Mouse (Mus musculus) heart, adult 2 months (tissue): ENCODE data around the gene Qsox1. TPM values are rescaled to one million over a fixed set of nuclear protein-coding genes. Genes with fewer than 3 reads are reported as not detected.

Experiments
- DNase-seq, 2 experiments: peaks; one replicate each; pipeline ENCODE4 v3.0.0; 2021
- H3K27ac ChIP-seq: fragments of 200-600 bp; 2 replicates; pipeline ENCODE4 v1.8.1; 2022
- H3K27me3 ChIP-seq: fragments of 200-500 bp; 2 replicates; pipeline ENCODE4 v1.6.1; 2012; ENCODE audit warnings: mild to moderate bottlenecking, low read length, inconsistent platforms, mixed read lengths; ENCODE audit not compliant: control insufficient read depth, insufficient read depth
- H3K36me3 ChIP-seq: fragments of 200-500 bp; 2 replicates; pipeline ENCODE4 v1.6.1; 2012; ENCODE audit warnings: low read length, inconsistent platforms; ENCODE audit not compliant: control insufficient read depth, insufficient read depth
- H3K4me1 ChIP-seq: fragments of 200-500 bp; 2 replicates; pipeline ENCODE4 v1.6.1; 2011; ENCODE audit warnings: low read length; ENCODE audit not compliant: control insufficient read depth, insufficient read depth
- H3K4me3 ChIP-seq: fragments of 200-600 bp; 2 replicates; pipeline ENCODE4 v1.8.1; 2022
- H3K79me2 ChIP-seq: fragments of 200-500 bp; replicated peaks from 2 replicates; pipeline ENCODE4 v1.6.1; 2012; ENCODE audit warnings: mild to moderate bottlenecking, inconsistent platforms, low read length, moderate library complexity, mixed read lengths; ENCODE audit not compliant: control insufficient read depth, insufficient read depth
- H3K9ac ChIP-seq: fragments of 200-500 bp; 2 replicates; pipeline ENCODE4 v1.6.1; 2012; ENCODE audit warnings: low read depth, mild to moderate bottlenecking, control low read depth, inconsistent platforms, low read length, mixed read lengths
- CTCF ChIP-seq: fragments of 200-600 bp; IDR thresholded peaks from 2 replicates; pipeline ENCODE4 v1.8.1; 2022; ENCODE audit warnings: antibody characterized with exemption, mild to moderate bottlenecking, moderate library complexity
- EP300 ChIP-seq: fragments of 200-500 bp; IDR thresholded peaks from 2 replicates; pipeline ENCODE4 v1.6.1; 2011; ENCODE audit warnings: low read depth, low read length, control low read depth; ENCODE audit not compliant: insufficient read depth
- POLR2A ChIP-seq: fragments of 200-500 bp; IDR thresholded peaks from 2 replicates; pipeline ENCODE4 v1.6.1; 2011; ENCODE audit warnings: mild to moderate bottlenecking, low read depth, low read length, control low read depth; ENCODE audit not compliant: insufficient read depth
- WGBS: fragments of 180-500 bp; shearing (Covaris S2); methylation state at CpG from one replicate; pipeline ENCODE4 v1.1.7; 2018; 5-methylcytosine and 5-hydroxymethylcytosine counted together
- intact Hi-C: fragments of 180-260 bp; cut with DNase I; formaldehyde crosslinking; loops from one replicate; pipeline ENCODE4 v1.15.1; 2025
- polyA plus RNA-seq: library from polyadenylated mRNA; depleted of rRNA; stranded (reverse); fragments of >200 nt; gene quantifications from 2 replicates; pipeline ENCODE4 v1.2.3, GENCODE M21; 2012
- total RNA-seq, 2 experiments: library from RNA; stranded (reverse); gene quantifications; 2 replicates each; pipeline ENCODE4 v1.2.3; 2021

Gene Qsox1
- total and polyA plus RNA-seq, 3 experiments = 33.3 to 48.6 (median 35.9) TPM

DNA sequence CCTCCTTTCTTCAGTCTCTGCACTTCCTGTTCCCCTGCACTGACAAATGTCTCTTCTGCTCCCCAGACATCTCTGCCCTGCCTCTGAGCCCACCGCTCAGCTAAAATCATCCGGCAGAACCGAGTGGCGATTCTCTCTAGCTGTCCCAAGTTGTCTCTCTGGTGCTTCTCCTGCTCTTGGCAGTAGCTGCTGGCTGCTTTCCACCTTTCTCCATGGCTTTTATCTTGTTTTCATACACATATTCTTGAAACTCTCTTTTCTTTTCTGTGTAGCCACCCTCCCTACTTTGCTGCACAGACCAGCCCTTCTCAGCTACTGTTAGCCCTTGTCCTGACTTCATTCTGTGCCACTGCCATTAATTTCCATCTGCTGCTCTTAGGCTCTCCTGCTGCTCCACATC lies 15.3 kb downstream of the Qsox1 start:
- TF ChIP-seq CTCF = no peak
- TF ChIP-seq EP300 = no peak
- no peak for TF ChIP-seq POLR2A
- 31% methylated on average over 4 of the region's 4 CpGs for WGBS
- intact Hi-C loops = loop anchor here (5.0 kb wide), 1 partner anchor 45 kb away; no protein-coding TSS in a partner anchor
- no peak overlapping the region for H3K9ac ChIP-seq
- no peaks in the 10 kb centered on the region for H3K27me3 ChIP-seq
- H3K4me3 ChIP-seq = no peak overlapping the region
- H3K27ac ChIP-seq = no peak overlapping the region
- no peaks in the 10 kb centered on the region for H3K36me3 ChIP-seq
- DNase-seq = no peak
- 0 out of 2 replicates have a peak, but pooled peaks cover 2% of the 10 kb centered on the region for H3K79me2 ChIP-seq
- peaks cover 3% of the 10 kb centered on the region for H3K4me1 ChIP-seq

DNA sequence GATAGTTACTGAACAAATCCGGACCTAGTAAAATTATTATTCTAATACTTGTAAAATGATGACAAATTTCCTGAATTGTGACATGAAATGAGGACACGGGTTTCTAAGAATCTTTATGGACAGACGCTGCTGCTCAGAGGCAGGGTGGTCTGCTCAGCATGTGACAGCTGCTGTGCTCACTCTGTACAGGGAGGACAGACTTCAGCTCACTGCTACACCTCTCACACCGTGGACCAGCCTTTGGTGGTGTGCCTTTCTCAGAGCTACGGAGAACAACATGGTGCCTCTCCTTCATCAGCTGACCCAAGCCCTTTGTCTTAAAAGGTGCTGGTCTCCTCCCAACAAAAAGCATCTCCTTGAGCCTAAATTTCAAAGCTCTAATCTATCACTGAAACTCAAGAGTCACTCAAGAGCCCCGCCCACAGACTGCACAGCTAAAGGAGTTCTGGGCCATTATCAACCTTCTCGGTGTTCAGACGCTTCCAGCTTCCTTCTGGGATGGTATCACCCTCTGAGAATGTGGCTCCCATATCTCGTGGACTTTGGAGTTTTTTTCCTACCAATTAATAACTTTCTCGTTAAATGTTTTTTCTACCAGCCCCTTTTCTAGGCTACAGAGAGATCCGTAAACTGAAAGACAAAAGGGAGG lies 15.8 kb downstream of the Qsox1 start:
- Histone ChIP-seq H3K9ac (no peak overlapping the region), H3K27me3 (no peaks in the 10 kb centered on the region), H3K27ac (no peak overlapping the region), H3K4me3 (no peak overlapping the region), H3K4me1 (peaks cover 3% of the 10 kb centered on the region), H3K36me3 (no peaks in the 10 kb centered on the region), H3K79me2 (0 out of 2 replicates have a peak, but pooled peaks cover 2% of the 10 kb centered on the region)
- WGBS = 59% methylated on average over 11 of the region's 11 CpGs
- intact Hi-C loops = loop anchor here (5.0 kb wide), 1 partner anchor 45 kb away; no protein-coding TSS in a partner anchor
- no peak for DNase-seq
- TF ChIP-seq EP300 (no peak), POLR2A (no peak), CTCF (no peak)

DNA sequence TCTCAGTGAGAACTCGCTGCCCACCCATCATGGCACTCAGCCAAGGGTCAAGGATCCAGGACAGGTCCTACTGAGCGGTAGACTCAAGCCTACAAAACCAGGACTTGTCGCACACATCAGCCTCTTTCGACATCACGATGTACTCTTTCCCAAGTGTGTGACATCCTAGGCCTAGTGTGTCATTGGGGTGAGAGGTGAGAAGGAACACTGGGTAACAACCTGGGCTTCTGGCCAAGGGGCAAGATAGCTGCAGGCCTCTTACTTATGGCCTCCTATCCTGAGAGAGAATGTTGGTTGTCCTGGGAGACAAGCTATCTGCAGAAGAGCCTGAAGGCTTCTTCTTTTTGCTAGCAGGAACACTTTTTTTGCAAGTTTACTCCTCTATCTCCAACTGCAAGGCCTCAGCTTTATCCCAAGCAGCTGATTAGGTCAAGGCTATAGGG lies 16.9 kb downstream of the Qsox1 start:
- no peak overlapping the region for H3K27ac ChIP-seq
- no peaks in the 10 kb centered on the region for H3K27me3 ChIP-seq
- peaks cover 3% of the 10 kb centered on the region for H3K4me1 ChIP-seq
- H3K36me3 ChIP-seq = no peaks in the 10 kb centered on the region
- TF ChIP-seq EP300 = no peak
- no peak for TF ChIP-seq CTCF
- TF ChIP-seq POLR2A = no peak
- no peaks in the 10 kb centered on the region for H3K79me2 ChIP-seq
- DNase-seq = peak in 1 of 2 experiments; percentile 17
- H3K4me3 ChIP-seq = no peak overlapping the region
- intact Hi-C loops = loop anchor here (5.0 kb wide), 1 partner anchor 46 kb away; no protein-coding TSS in a partner anchor
- 72% methylated on average over 5 of the region's 5 CpGs for WGBS
- no peak overlapping the region for H3K9ac ChIP-seq

DNA sequence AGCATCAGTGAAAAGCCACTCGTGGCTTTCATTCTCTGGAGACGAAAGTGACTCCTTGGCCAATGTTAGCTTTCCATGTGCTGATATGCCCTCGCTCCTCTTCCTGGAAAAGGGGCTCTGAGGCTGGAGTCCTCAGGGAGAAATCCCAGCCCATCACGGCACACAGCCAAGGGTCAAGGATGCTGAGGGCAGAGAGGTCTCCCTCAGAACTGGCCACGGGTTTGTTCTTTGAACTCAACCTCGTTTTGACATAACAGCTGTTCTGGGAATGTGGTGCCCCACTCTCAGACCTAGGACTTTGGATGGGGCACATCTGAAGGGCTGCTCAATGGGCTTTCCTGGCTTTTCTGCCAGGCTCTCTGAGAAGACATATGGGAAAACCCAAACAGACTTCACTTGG lies 17.8 kb downstream of the Qsox1 start:
- DNase-seq = no peak
- H3K27ac ChIP-seq = no peak overlapping the region
- no peaks in the 10 kb centered on the region for H3K27me3 ChIP-seq
- no peaks in the 10 kb centered on the region for H3K36me3 ChIP-seq
- peaks cover 3% of the 10 kb centered on the region for H3K4me1 ChIP-seq
- intact Hi-C loops = loop anchor here (5.0 kb wide), 2 partner anchors 47 to 67 kb away; no protein-coding TSS in a partner anchor
- 85% methylated on average over 6 of the region's 6 CpGs for WGBS
- H3K4me3 ChIP-seq = no peak overlapping the region
- no peak for TF ChIP-seq EP300
- TF ChIP-seq POLR2A = no peak
- no peak for TF ChIP-seq CTCF
- no peak overlapping the region for H3K9ac ChIP-seq
- no peaks in the 10 kb centered on the region for H3K79me2 ChIP-seq

DNA sequence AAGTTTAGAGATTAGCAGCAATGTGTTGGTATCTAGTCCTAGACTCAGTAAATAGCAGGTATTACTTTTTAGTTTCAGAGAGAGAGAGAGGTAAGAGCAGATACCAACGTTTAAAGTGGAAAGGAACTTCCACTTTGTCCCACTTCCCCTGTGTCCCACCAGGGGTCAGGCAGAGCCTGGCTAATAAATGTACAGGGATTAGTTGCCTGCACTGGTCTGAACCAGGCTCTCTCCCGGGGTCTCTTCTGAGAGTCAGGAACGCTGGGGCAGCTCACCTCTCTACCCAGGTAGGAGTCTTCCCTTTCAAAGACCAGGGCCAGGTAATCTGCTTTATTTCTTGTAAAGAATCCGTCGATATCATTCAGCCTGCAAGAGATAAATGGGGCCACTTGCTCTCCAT lies 20.8 kb downstream of the Qsox1 start:
- no peaks in the 10 kb centered on the region for H3K36me3 ChIP-seq
- 58% methylated on average over 5 of the region's 5 CpGs for WGBS
- no peak overlapping the region for H3K9ac ChIP-seq
- TF ChIP-seq EP300 (no peak), CTCF (peak; percentile 57), POLR2A (no peak)
- H3K79me2 ChIP-seq = no peaks in the 10 kb centered on the region
- H3K4me1 ChIP-seq = peaks cover 2% of the 10 kb centered on the region
- intact Hi-C loops = loop anchor here (5.0 kb wide), 1 partner anchor 70 kb away; no protein-coding TSS in a partner anchor
- no peak overlapping the region for H3K4me3 ChIP-seq
- H3K27ac ChIP-seq = no peak overlapping the region
- no peak for DNase-seq
- H3K27me3 ChIP-seq = no peaks in the 10 kb centered on the region

DNA sequence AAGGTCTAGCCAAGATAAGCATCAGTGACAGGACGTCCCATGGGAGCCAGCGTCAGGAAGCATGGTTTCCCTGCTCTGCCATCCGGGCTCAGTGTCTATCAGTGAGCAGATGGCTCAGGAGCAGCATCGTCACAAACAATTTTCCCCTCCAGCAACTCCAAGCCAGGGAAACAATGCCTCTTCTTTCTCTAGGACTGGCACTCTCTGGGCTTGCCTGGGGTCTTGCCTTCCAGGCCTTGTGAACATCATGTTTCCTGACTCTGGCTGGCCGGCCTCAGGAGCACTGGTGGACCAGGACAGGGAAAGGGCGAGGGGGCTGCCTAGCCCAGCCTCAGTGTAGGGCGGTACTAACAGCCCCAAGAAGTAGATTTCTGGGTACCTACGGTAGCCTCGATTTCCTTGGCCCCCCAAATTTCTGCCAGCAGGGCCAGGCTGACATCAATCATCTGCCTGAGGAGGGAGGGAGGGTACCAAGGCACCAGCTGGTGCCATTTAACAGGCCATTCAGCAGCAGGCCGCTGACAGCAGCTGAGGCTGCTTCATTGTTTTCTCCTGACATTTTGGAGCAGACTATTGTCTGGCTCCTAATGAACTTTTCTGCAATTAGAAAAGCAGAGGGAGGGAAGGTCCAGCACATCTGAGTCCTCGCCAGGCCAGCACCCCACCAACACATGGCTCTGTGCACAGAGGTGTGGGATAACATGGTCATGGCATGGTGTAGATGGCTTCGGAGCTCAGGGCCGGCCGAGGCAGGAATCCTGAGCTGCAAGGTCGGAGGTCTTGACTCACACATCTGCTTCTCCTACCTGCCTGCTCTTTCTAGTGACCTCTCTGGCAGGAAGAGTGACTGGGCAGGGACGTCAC lies 22.3 kb downstream of the Qsox1 start:
- no peaks in the 10 kb centered on the region for H3K4me1 ChIP-seq
- 79% methylated on average over 16 of the region's 16 CpGs for WGBS
- intact Hi-C loops = loop anchor here (5.0 kb wide), 1 partner anchor 72 kb away; no protein-coding TSS in a partner anchor
- H3K27me3 ChIP-seq = no peaks in the 10 kb centered on the region
- H3K9ac ChIP-seq = no peak overlapping the region
- H3K27ac ChIP-seq = no peak overlapping the region
- no peaks in the 10 kb centered on the region for H3K79me2 ChIP-seq
- TF ChIP-seq POLR2A (no peak), CTCF (no peak), EP300 (no peak)
- DNase-seq = no peak
- H3K36me3 ChIP-seq = no peaks in the 10 kb centered on the region
- no peak overlapping the region for H3K4me3 ChIP-seq
